ENCODE assay signal across 29 mouse cellular contexts in the genomic region with DNA sequence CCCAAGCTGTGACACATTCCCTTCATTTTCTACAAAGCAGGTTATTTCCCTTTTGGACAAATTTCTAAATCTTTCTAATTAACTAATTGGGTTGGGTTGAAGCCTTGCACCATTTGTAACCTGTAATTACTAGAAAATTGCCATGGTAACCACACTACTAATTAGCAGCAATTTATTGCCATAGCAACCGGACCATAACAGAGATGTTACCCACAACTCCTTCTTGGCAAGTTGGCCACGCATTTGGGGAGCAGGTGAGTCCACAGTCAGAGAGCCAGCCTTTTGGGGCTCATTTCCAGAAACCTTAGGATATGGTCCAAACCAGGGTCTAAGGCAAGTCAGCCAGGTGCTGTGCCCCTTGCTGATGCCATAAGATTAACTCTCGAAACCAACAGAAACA.
A peak's percentile ranks its signal among the peaks of the same experiment; 100 is the strongest.
DNase-seq lines count a peak whose midpoint lies in the region; ATAC-seq and TF ChIP-seq lines count a peak whose summit lies in the region.
"Had no signal": no experiment of that assay in that cellular context is flagged by ENCODE, and none has a peak within 500 bp of the region (broad histone marks: within the 10 kb centered on the region; RNA-seq: fewer than 3 reads in every experiment).

No protein-coding gene starts in this region.

- DNase-seq in forebrain, embryonic 11.5 days (ENCODE audit: low spot score), result no peak
- DNase-seq in layer of hippocampus, adult 2 months (ENCODE audit: low spot score in 2 of 2), result no peak
- DNase-seq in layer of hippocampus, adult 18-20 months (ENCODE audit: low spot score in 2 of 2), result no peak
- no peak for DNase-seq in neural tube, embryonic 10.5 days (ENCODE audit: extremely low spot score, low spot score)
- DNase-seq: adrenal gland, postnatal 10 days; cerebellum, adult 18-20 months; cerebellum, postnatal 36 days; gastrocnemius, adult 2 months; gastrocnemius, postnatal 36 days; heart, adult 18-20 months; heart, postnatal 36 days; kidney, adult 8-10 months; kidney, postnatal 10 days; left cerebral cortex, postnatal 4 days; liver, postnatal 0 days; lung, postnatal 36 days; spleen, adult 18-20 months; thymus, adult 18-20 months; thymus, postnatal 25 days had no signal

- no peak for TF ChIP-seq CTCF in layer of hippocampus, adult 2 months (conservative IDR thresholded peaks at IDR 0.05)

- no peaks in the 10 kb centered on the region for H3K36me3 ChIP-seq in forebrain, embryonic 12.5 days (replicated peaks)
- no peaks in the 10 kb centered on the region for H3K36me3 ChIP-seq in forebrain, embryonic 11.5 days (ENCODE audit: control insufficient read depth, insufficient read depth, low read length)
- no peaks in the 10 kb centered on the region for H3K36me3 ChIP-seq in neural tube, embryonic 13.5 days
- no peaks in the 10 kb centered on the region for H3K36me3 ChIP-seq in forebrain, embryonic 16.5 days (ENCODE audit: control insufficient read depth, insufficient read depth)
- H3K36me3 ChIP-seq in kidney, embryonic 15.5 days, result no peaks in the 10 kb centered on the region
- H3K36me3 ChIP-seq: liver, embryonic 12.5 days; midbrain, embryonic 12.5 days had no signal

- H3K9me3 ChIP-seq in forebrain, embryonic 12.5 days, result no peaks in the 10 kb centered on the region
- no peaks in the 10 kb centered on the region for H3K9me3 ChIP-seq in forebrain, embryonic 11.5 days (ENCODE audit: control insufficient read depth, low read length)
- H3K9me3 ChIP-seq in neural tube, embryonic 13.5 days, result no peaks in the 10 kb centered on the region
- no peaks in the 10 kb centered on the region for H3K9me3 ChIP-seq in forebrain, embryonic 16.5 days (ENCODE audit: control insufficient read depth, low read length)
- H3K9me3 ChIP-seq in kidney, embryonic 15.5 days (replicated peaks), result no peaks in the 10 kb centered on the region
- H3K9me3 ChIP-seq: liver, embryonic 12.5 days; midbrain, embryonic 12.5 days had no signal

- WGBS in forebrain, embryonic 12.5 days, result 60% methylated on average over 3 of the region's 3 CpGs
- WGBS in forebrain, embryonic 11.5 days, result 67% methylated on average over 3 of the region's 3 CpGs
- 58% methylated on average over 3 of the region's 3 CpGs for WGBS in neural tube, embryonic 13.5 days
- WGBS in forebrain, embryonic 16.5 days, result 37% methylated on average over 3 of the region's 3 CpGs
- WGBS in kidney, embryonic 15.5 days, result 73% methylated on average over 3 of the region's 3 CpGs

- H3K4me2 ChIP-seq in forebrain, embryonic 12.5 days, result no peak overlapping the region
- no peak overlapping the region for H3K4me2 ChIP-seq in forebrain, embryonic 11.5 days (ENCODE audit: low read depth, low read length, severe bottlenecking)
- no peak overlapping the region for H3K4me2 ChIP-seq in neural tube, embryonic 13.5 days
- H3K4me2 ChIP-seq in forebrain, embryonic 16.5 days (ENCODE audit: low read length), result no peak overlapping the region
- H3K4me2 ChIP-seq in kidney, embryonic 15.5 days, result no peak overlapping the region
- H3K4me2 ChIP-seq: heart, embryonic 11.5 days; liver, embryonic 12.5 days; midbrain, embryonic 12.5 days had no signal

- peaks cover 49% of the 10 kb centered on the region for H3K27me3 ChIP-seq in forebrain, embryonic 12.5 days
- H3K27me3 ChIP-seq in forebrain, embryonic 11.5 days (ENCODE audit: control insufficient read depth, insufficient read depth, low read length), result no peaks in the 10 kb centered on the region
- no peaks in the 10 kb centered on the region for H3K27me3 ChIP-seq in neural tube, embryonic 13.5 days
- H3K27me3 ChIP-seq in forebrain, embryonic 16.5 days (replicated peaks; ENCODE audit: control insufficient read depth, insufficient read depth, low read length), result 0 out of 2 replicates have a peak, but pooled peaks cover 2% of the 10 kb centered on the region
- H3K27me3 ChIP-seq in kidney, embryonic 15.5 days, result 0 out of 2 replicates have a peak, but pooled peaks cover 2% of the 10 kb centered on the region
- H3K27me3 ChIP-seq: midbrain, embryonic 12.5 days had no signal

- peak overlapping the region; percentile 3; the same call in 1 of the 2 replicates for H3K27ac ChIP-seq in forebrain, embryonic 12.5 days
- H3K27ac ChIP-seq in forebrain, embryonic 11.5 days (ENCODE audit: low read depth, low read length), result no peak overlapping the region
- 0 out of 2 replicates have a peak overlapping the region, but pooled peaks have one; percentile 5 for H3K27ac ChIP-seq in layer of hippocampus, adult 2 months
- peak overlapping the region; percentile 78 for H3K27ac ChIP-seq in neural tube, embryonic 13.5 days (replicated peaks)
- peak overlapping the region; percentile 66 for H3K27ac ChIP-seq in forebrain, embryonic 16.5 days (ENCODE audit: low read length)
- no peak overlapping the region for H3K27ac ChIP-seq in kidney, embryonic 15.5 days
- H3K27ac ChIP-seq: gastrocnemius, adult 2 months; liver, embryonic 12.5 days; midbrain, embryonic 12.5 days had no signal

- no peak; the same call in 1 of the 2 replicates for ATAC-seq in forebrain, embryonic 12.5 days (ENCODE audit: low FRiP score)
- ATAC-seq in forebrain, embryonic 11.5 days (replicated peaks; ENCODE audit: low FRiP score), result no peak
- no peak for ATAC-seq in neural tube, embryonic 13.5 days (ENCODE audit: low read depth)
- peak; percentile 39 for ATAC-seq in forebrain, embryonic 16.5 days
- ATAC-seq in kidney, embryonic 15.5 days (replicated peaks; ENCODE audit: low FRiP score), result no peak
- ATAC-seq: intestine, embryonic 16.5 days; liver, embryonic 12.5 days; liver, postnatal 0 days; Patski had no signal

- no peak overlapping the region for H3K4me3 ChIP-seq in forebrain, embryonic 12.5 days (replicated peaks)
- no peak overlapping the region for H3K4me3 ChIP-seq in forebrain, embryonic 11.5 days (ENCODE audit: low read depth, low read length)
- no peak overlapping the region for H3K4me3 ChIP-seq in layer of hippocampus, adult 2 months
- H3K4me3 ChIP-seq in neural tube, embryonic 13.5 days, result no peak overlapping the region
- H3K4me3 ChIP-seq in forebrain, embryonic 16.5 days (replicated peaks; ENCODE audit: low read length), result no peak overlapping the region
- no peak overlapping the region for H3K4me3 ChIP-seq in kidney, embryonic 15.5 days (replicated peaks)
- H3K4me3 ChIP-seq: gastrocnemius, adult 2 months; liver, embryonic 12.5 days; midbrain, embryonic 12.5 days; myocyte had no signal

- H3K9ac ChIP-seq in forebrain, embryonic 12.5 days, result no peak overlapping the region
- H3K9ac ChIP-seq in forebrain, embryonic 11.5 days (ENCODE audit: low read length), result no peak overlapping the region
- no peak overlapping the region for H3K9ac ChIP-seq in neural tube, embryonic 13.5 days
- no peak overlapping the region for H3K9ac ChIP-seq in forebrain, embryonic 16.5 days (replicated peaks; ENCODE audit: low read depth, low read length)
- H3K9ac ChIP-seq in kidney, embryonic 15.5 days, result no peak overlapping the region
- H3K9ac ChIP-seq: liver, embryonic 12.5 days; liver, postnatal 0 days; midbrain, embryonic 12.5 days had no signal

- peaks cover 30% of the 10 kb centered on the region for H3K4me1 ChIP-seq in forebrain, embryonic 12.5 days
- peaks cover 5% of the 10 kb centered on the region for H3K4me1 ChIP-seq in forebrain, embryonic 11.5 days (replicated peaks; ENCODE audit: control insufficient read depth, insufficient read depth, low read length)
- peaks cover 54% of the 10 kb centered on the region for H3K4me1 ChIP-seq in neural tube, embryonic 13.5 days (replicated peaks)
- peaks cover 27% of the 10 kb centered on the region for H3K4me1 ChIP-seq in forebrain, embryonic 16.5 days (replicated peaks; ENCODE audit: control insufficient read depth, insufficient read depth, low read length)
- H3K4me1 ChIP-seq in kidney, embryonic 15.5 days, result peaks cover 15% of the 10 kb centered on the region
- H3K4me1 ChIP-seq: liver, embryonic 12.5 days had no signal

Comparison
In these comparisons a context has a peak if more than half of its experiments do, and no peak if none do; other contexts are left out.
1. H3K27ac ChIP-seq: peak in forebrain, embryonic 12.5 days (single experiment), layer of hippocampus, adult 2 months (single experiment), neural tube, embryonic 13.5 days (single experiment) and forebrain, embryonic 16.5 days (single experiment); none in forebrain, embryonic 11.5 days (single experiment) and kidney, embryonic 15.5 days (single experiment).